Mouse (Mus musculus) G1E-ER4 (cell line): ENCODE data around the gene Cdkl4. TPM values are rescaled to one million over a fixed set of nuclear protein-coding genes. Genes with fewer than 3 reads are reported as not detected.

Experiments used
- GATA1 ChIP-seq: IDR thresholded peaks from one replicate; pipeline ENCODE4 v1.8.0; 2012; ENCODE audit warnings: low read length, inconsistent platforms
- polyA plus RNA-seq: library from polyadenylated mRNA; stranded (reverse); fragments of >175 nt; gene quantifications from 2 replicates; pipeline ENCODE4 v1.2.3, GENCODE M21; 2012

The Cdkl4 gene
- polyA plus RNA-seq, 1 experiment: not detected

GRCm38 (mm10) chr17:80571460-80571859, 6.2 kb downstream of the Cdkl4 start:
- TF ChIP-seq GATA1: no peak

DNA sequence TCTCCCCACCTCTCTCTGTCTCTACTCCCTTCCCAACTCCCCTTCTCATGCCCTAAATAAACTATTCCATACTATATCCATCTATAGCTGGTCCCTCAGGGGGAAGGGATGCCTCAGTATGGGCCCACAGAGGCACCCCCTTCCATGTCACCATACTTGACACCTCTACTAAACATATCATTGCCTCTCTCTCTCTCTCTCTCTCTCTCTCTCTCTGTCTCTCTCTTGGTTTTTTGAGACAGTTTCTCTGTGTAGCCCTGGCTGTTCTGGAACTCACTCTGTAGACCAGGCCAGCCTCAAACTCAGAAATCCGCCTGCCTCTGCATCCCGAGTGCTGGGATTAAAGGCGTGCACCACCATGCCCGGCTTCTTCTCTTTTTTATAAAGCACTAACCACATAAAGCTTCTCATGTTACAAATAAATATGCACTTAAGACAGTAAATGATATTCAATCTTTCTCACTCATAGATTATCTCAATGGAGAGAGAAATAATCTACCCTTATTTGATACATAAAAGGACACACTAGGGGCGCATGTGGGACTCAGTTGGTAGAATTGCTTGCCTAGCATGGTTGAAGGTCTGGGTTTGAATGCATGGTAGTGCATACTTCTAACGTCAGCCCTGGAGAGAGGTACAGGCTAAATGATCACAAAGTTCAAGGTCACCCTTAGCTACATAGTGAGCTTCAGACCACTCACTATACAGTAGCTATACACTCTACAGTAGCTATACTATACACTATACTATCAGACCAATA, 8.6 kb downstream of the Cdkl4 start:
- TF ChIP-seq GATA1: no peak

- TF ChIP-seq GATA1: no peak
Measured at GRCm38 (mm10) chr17:80568441-80568840, 9.2 kb downstream of the Cdkl4 start.

- TF ChIP-seq GATA1: no peak
Measured at GRCm38 (mm10) chr17:80564611-80564924, 13.0 kb downstream of the Cdkl4 start.

GRCm38 (mm10) chr17:80562792-80563191, 14.8 kb downstream of the Cdkl4 start:
- TF ChIP-seq GATA1: no peak

- no peak for TF ChIP-seq GATA1
Measured at GRCm38 (mm10) chr17:80560669-80561401, 16.8 kb downstream of the Cdkl4 start.

GRCm38 (mm10) chr17:80559745-80560144, 17.9 kb downstream of the Cdkl4 start:
- TF ChIP-seq GATA1: no peak

- no peak for TF ChIP-seq GATA1
Measured at GRCm38 (mm10) chr17:80559050-80559449, 18.6 kb downstream of the Cdkl4 start.

DNA sequence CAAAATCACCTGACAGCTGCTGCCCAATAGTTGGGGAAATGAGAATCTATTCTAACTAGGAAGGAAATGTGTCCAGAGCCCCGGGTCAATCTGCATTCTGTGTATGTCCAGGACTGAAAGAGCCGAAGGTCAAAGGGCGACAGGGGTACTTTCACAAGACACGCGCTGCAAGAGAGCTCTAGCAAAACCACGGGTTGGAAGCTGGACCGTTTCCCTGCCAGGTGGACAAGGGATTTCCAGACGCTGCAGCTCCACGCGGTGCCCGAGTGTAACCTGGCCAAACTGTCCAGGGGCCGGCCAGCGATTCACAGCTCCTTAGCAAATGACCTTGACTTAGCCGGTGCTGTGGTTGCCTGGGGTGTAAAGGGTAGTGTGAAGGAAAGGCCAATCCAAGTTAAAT, 19.0 kb downstream of the Cdkl4 start:
- no peak for TF ChIP-seq GATA1

DNA sequence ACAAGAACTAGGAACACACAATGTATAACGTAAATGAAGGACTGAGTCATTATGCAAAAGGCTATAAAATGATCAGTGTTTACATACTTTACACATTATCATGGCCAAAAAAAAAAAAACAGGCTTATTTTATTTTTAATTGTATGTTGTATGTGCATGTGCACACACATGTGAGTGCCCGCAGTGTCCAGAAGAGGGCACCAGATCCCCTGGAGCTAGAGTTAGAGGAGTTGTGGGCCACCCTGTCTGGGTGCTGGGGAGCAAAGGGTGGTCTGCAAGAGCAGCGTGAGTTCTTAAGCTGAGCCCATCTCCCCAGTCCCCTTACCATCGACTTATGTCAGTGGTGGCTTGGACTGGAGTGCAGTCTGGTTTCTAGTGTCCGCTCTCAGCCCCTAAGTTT, 20.2 kb downstream of the Cdkl4 start:
- TF ChIP-seq GATA1: no peak

GRCm38 (mm10) chr17:80553318-80554270, 24.0 kb downstream of the Cdkl4 start:
- no peak for TF ChIP-seq GATA1

- TF ChIP-seq GATA1: no peak
Measured at GRCm38 (mm10) chr17:80552653-80553052, 25.0 kb downstream of the Cdkl4 start.

- no peak for TF ChIP-seq GATA1
Measured at GRCm38 (mm10) chr17:80550981-80551380, 26.6 kb downstream of the Cdkl4 start.

DNA sequence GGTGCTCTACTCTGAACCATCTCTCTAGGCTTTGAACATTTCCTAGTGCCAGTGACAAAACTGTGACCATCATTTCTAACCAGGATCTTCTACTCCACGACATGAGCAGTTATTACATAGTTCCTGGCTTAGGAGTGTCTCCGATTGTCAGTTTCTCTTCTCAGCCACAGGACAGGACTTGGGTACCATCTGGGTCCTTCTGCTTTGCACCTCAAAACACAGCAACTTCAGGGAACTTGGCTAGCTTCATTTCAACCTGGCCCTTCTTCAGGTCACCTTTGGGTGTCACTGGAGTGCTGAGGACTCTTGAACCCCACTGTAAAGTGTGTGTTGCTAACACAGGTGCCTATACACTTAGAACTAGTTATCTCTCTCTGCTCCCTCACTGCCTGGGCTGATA, 30.8 kb downstream of the Cdkl4 start:
- no peak for TF ChIP-seq GATA1

DNA sequence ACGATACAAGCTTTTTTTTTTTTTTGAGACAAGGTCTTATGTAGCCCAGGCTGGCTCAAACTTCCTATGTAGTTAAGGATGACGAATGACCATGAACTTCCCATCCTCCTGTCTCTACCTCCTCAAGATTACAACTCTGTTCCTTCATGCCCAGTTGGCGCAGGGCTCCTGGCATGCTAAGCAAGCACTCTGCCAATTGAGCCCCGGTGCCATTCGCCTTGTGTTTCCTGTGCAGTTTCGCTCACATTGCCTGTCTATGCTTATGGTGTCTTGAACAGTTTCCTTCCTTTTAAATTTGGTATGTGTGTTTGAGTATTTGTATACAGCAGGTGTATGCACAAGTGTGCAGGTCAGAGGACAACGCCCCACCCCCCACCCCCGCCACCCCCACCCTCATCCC, 31.4 kb downstream of the Cdkl4 start:
- TF ChIP-seq GATA1: no peak

GRCm38 (mm10) chr17:80543646-80544045, 34.0 kb downstream of the Cdkl4 start:
- no peak for TF ChIP-seq GATA1
